Mouse (Mus musculus): ENCODE data around the gene Pef1. TPM values are rescaled to one million over a fixed set of nuclear protein-coding genes. Genes with fewer than 3 reads are reported as not detected.

The Pef1 gene
- polyA plus RNA-seq, 1 experiment from 2014 or later: 63.2 TPM

DNA sequence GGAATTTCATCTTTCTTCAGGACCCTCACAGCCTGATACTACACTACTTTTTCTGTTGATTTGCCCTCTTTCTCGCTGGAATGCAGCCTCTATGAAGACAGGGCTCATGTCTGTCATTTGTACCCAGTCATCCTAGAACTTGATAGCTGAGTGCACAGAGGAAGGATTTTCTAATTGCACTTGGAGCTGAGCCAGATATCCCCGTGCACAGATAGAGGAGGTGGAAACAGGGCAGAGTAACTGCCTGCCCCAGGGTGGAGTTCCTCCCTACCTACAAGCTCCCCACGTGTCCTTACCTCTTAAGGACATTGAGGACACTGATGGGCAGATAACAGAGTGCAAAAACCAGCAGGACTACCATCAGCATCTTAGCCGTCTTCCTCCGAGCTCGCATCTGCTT lies 31.0 kb downstream of the Pef1 start:
- ATAC-seq (no peak), DNase-seq (ENCODE audit: low read depth, low spot score) (no peak)
- in situ Hi-C loops (cut with MboI; ENCODE audit: low pct_unique_long_range_greater_than_20kb): no loop called here
- TF ChIP-seq CTCF (IDR thresholded peaks at IDR 0.05): no peak
- H3K27me3 ChIP-seq: no peaks in the 10 kb centered on the region
- ChIA-PET POLR2A (no interaction called here), CTCF (interaction anchor here (1.5 to 1.6 kb wide), 3 partner anchors 13 to 56 kb away, joined by 4 to 6 read pairs (median 5); partner anchors contain the start of gene Tinagl1)

DNA sequence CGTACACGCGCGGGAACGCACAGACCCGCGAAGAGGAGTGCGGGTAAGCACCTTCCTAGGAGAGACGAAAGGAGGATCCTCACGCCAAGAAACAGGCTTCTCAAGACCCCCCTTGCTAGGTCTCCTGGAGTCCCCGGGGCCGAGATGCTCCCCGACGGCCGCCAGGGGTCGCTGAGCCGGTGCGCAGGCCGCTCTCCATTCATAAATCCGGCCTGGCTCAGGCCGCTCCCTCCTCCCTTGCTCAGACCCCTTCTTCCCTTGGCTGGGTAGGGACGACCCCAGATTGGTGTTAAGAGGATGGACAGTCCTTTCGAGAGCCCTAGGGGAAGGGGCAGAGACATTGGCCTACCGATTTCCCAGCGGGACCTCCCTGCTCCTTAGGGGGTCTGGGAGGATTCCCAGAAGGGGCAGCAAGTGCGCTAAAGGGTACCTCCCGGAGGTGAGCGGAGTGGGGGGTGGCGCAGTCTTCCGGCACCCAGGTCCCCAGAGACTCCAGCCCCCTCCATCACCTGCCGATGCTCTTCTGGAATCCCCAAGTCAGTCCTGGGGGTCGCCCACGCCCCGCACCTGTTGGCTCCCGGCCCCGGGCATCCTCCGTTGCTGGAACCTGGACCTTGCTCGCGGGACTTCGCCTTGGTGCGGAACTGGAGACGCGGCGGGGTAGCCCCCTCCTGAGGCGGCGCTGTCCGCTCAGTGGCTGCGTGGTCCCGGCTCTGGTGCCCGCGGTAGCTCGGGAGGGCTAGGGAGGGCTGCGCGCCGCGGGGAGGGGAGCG lies 36.3 kb downstream of the Pef1 start:
- DNase-seq (ENCODE audit: low read depth, low spot score) (no peak), ATAC-seq (no peak)
- POLR2A ChIA-PET: interaction anchor here (0.6 kb wide), 1 partner anchor 34 kb away, joined by 3 read pairs; no protein-coding TSS in a partner anchor
- TF ChIP-seq CTCF (IDR thresholded peaks at IDR 0.05): no peak
- in situ Hi-C loops (cut with MboI; ENCODE audit: low pct_unique_long_range_greater_than_20kb): loop anchor here (5.0 kb wide), 1 partner anchor 49 kb away; no protein-coding TSS in a partner anchor
- H3K27me3 ChIP-seq: no peaks in the 10 kb centered on the region
- CTCF ChIA-PET: interaction anchor here (1.0 kb wide), 2 partner anchors 13 to 24 kb away, joined by 3 read pairs; no protein-coding TSS in a partner anchor

DNA sequence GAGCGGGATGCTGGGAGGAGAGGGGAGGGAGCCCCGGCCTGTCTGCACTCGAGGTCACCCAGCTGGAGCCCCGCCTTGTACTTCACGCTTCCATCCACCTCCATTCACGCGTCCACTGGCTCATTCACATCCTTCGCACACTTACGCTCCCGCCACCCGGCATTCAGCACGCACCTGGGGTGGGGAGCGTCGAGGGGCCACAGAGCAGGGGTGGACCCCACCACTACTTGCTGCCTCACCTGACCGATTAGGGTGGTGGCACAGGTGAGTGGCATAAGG lies 36.8 kb downstream of the Pef1 start, which contains the start of gene Hcrtr1:
Hcrtr1 (minus strand) TSS at position 146 of the 279 bp plus-strand sequence.
- CTCF ChIA-PET: interaction anchor here (1.0 kb wide), 1 partner anchor 12 kb away, joined by 3 read pairs; no protein-coding TSS in a partner anchor
- POLR2A ChIA-PET: interaction anchor here (0.6 kb wide), 1 partner anchor 35 kb away, joined by 3 read pairs; no protein-coding TSS in a partner anchor
- in situ Hi-C loops (cut with MboI; ENCODE audit: low pct_unique_long_range_greater_than_20kb): loop anchor here (5.0 kb wide), 1 partner anchor 48 kb away; no protein-coding TSS in a partner anchor
- no peak for TF ChIP-seq CTCF (IDR thresholded peaks at IDR 0.05)
- no peak for DNase-seq (ENCODE audit: low read depth, low spot score)
- H3K27me3 ChIP-seq: no peaks in the 10 kb centered on the region
- no peak for ATAC-seq

- ChIA-PET CTCF (interaction anchor here (1.0 kb wide), 1 partner anchor 46 kb away, joined by 3 read pairs; no protein-coding TSS in a partner anchor), POLR2A (interaction anchor here (1.3 kb wide), 1 partner anchor 17 kb away, joined by 3 read pairs; no protein-coding TSS in a partner anchor)
- H3K27me3 ChIP-seq: no peaks in the 10 kb centered on the region
- no peak for ATAC-seq
- no peak for DNase-seq (ENCODE audit: low read depth, low spot score)
- TF ChIP-seq CTCF (IDR thresholded peaks at IDR 0.05): no peak
- in situ Hi-C loops (cut with MboI; ENCODE audit: low pct_unique_long_range_greater_than_20kb): no loop called here
Observed at GRCm38 (mm10) chr4:130140992-130141402, 38.6 kb downstream of the Pef1 start.

DNA sequence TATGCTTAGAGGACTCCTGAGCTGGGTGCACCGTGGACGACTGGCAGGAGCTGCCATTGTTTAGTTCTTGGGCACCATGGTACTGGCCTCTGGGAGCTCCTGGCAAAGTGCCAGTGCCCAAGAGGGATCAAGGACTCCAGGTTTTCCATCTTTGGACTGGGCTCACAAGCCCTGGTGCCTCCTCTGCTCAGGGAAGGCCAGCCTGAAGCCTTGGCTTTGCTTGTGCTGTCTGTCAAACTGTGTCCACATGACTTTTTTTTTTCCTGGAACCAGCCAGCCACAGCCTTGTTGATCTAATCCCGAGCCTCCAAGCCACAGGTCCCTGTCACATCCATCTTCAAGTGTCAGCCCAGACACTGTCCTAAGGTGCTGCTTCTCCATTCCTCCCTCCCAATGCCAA lies 39.4 kb downstream of the Pef1 start:
- no peaks in the 10 kb centered on the region for H3K27me3 ChIP-seq
- ChIA-PET CTCF (interaction anchor here (1.0 kb wide), 1 partner anchor 45 kb away, joined by 3 read pairs; no protein-coding TSS in a partner anchor), POLR2A (interaction anchor here (1.3 kb wide), 1 partner anchor 16 kb away, joined by 3 read pairs; no protein-coding TSS in a partner anchor)
- TF ChIP-seq CTCF (IDR thresholded peaks at IDR 0.05): no peak
- ATAC-seq (no peak), DNase-seq (ENCODE audit: low read depth, low spot score) (no peak)
- in situ Hi-C loops (cut with MboI; ENCODE audit: low pct_unique_long_range_greater_than_20kb): no loop called here

GRCm38 (mm10) chr4:130148405-130148804 lies 46.0 kb downstream of the Pef1 start:
- H3K27me3 ChIP-seq: no peaks in the 10 kb centered on the region
- POLR2A ChIA-PET: interaction anchor here (1.1 kb wide), 1 partner anchor 35 kb away, joined by 3 read pairs; no protein-coding TSS in a partner anchor
- no peak for DNase-seq (ENCODE audit: low read depth, low spot score)
- in situ Hi-C loops (cut with MboI; ENCODE audit: low pct_unique_long_range_greater_than_20kb): no loop called here
- CTCF ChIA-PET: no interaction called here
- no peak for TF ChIP-seq CTCF (IDR thresholded peaks at IDR 0.05)
- no peak for ATAC-seq

DNA sequence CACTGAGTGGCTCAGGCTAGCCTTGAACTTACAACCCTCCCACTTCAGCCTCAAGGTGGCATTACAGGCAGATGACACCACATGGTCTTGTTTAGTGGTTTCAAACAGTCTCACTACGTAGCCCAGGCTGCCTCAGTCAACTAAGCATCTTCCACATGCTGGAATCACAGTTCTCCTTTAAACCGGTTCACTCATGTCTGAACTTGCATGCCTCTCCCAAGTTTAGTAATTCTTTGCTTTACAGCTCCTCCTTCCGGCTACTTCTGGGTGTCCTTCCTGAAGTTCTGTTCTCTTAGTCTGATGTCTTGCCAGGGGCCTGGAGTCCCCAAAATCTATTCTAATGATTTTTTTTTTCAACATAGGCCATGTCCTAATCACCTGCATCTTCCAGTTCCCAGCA lies 51.9 kb downstream of the Pef1 start:
- ATAC-seq (no peak), DNase-seq (ENCODE audit: low read depth, low spot score) (no peak)
- in situ Hi-C loops (cut with MboI; ENCODE audit: low pct_unique_long_range_greater_than_20kb): no loop called here
- ChIA-PET POLR2A (no interaction called here), CTCF (interaction anchor here (1.0 to 1.1 kb wide), 2 partner anchors 9 to 35 kb away, joined by 3 read pairs; no protein-coding TSS in a partner anchor)
- no peaks in the 10 kb centered on the region for H3K27me3 ChIP-seq
- no peak for TF ChIP-seq CTCF (IDR thresholded peaks at IDR 0.05)

DNA sequence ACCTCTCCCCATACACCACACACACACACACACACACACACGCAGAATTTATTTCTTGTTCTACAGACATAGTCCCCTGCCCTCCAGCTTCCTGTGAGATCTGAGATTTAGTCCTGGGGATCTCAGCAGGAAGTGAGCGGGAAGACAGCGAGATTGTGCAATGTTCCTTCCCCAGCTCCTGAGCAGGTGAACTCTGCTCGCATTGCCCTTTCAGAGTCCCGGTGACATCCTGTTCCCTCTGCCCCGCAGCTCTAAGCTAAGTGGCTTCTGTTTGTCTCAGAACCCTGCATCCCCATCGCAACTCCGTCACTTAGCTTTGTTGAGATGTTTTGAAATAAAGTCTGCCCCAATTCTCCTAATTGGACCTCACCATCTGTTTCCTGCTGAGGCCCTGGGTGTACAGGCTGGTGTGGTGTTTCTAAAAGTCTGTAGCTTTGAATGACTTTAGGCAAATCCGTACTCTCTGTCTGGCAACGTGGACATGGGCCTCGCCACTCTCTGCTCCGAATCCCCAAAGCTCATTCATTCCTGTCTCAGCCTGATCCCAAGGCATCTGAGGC lies 54.5 kb downstream of the Pef1 start:
- in situ Hi-C loops (cut with MboI; ENCODE audit: low pct_unique_long_range_greater_than_20kb): no loop called here
- no peak for TF ChIP-seq CTCF (IDR thresholded peaks at IDR 0.05)
- H3K27me3 ChIP-seq: no peaks in the 10 kb centered on the region
- ChIA-PET CTCF (interaction anchor here (1.4 kb wide), 1 partner anchor 46 kb away, joined by 3 read pairs; no protein-coding TSS in a partner anchor), POLR2A (interaction anchor here (0.9 kb wide), 1 partner anchor 15 kb away, joined by 3 read pairs; no protein-coding TSS in a partner anchor)
- ATAC-seq (no peak), DNase-seq (ENCODE audit: low read depth, low spot score) (no peak)

DNA sequence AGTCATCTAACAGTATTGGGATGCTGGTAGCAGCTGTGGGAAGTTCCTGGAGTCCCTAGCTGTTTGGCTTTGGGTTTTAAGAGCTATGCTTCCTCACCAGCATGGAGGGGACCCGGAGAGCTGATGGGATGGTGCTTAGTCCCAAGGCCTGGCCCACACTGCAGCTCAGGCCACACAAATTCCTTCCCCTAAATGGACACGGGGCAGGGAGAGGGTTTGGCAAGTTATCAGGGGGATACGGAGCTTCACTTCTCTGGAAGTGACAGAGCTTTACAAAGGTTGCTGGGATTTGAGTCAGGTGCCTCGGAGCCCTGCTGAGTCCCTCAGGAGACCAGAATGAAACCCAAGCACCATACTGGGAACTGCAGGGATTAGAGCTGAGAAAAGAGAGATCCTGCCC lies 59.0 kb downstream of the Pef1 start:
- POLR2A ChIA-PET: interaction anchor here (1.4 kb wide), 1 partner anchor 13 kb away, joined by 3 read pairs; no protein-coding TSS in a partner anchor
- ATAC-seq (no peak), DNase-seq (ENCODE audit: low read depth, low spot score) (no peak)
- TF ChIP-seq CTCF (IDR thresholded peaks at IDR 0.05): no peak
- in situ Hi-C loops (cut with MboI; ENCODE audit: low pct_unique_long_range_greater_than_20kb): no loop called here
- no peaks in the 10 kb centered on the region for H3K27me3 ChIP-seq
- CTCF ChIA-PET: interaction anchor here (1.1 kb wide), 1 partner anchor 9 kb away, joined by 4 read pairs; no protein-coding TSS in a partner anchor

GRCm38 (mm10) chr4:130163391-130163861 lies 61.1 kb downstream of the Pef1 start:
- in situ Hi-C loops (cut with MboI; ENCODE audit: low pct_unique_long_range_greater_than_20kb): no loop called here
- H3K27me3 ChIP-seq: no peaks in the 10 kb centered on the region
- ChIA-PET POLR2A (interaction anchor here (0.9 to 1.3 kb wide), 2 partner anchors 52 to 127 kb away, joined by 3 read pairs; no protein-coding TSS in a partner anchor), CTCF (interaction anchor here (0.7 kb wide), 1 partner anchor 9 kb away, joined by 3 read pairs; no protein-coding TSS in a partner anchor)
- TF ChIP-seq CTCF (IDR thresholded peaks at IDR 0.05): no peak
- ATAC-seq (no peak), DNase-seq (ENCODE audit: low read depth, low spot score) (no peak)
